Mouse (Mus musculus) right cerebral cortex, postnatal 25 days (tissue): Measurements from ENCODE around the gene Ugcg.

Experiments used
- DNase-seq: peaks from one replicate; pipeline ENCODE4 v3.0.0; 2022

Gene Ugcg

GRCm38 (mm10) chr4:59190650-59191424 lies 1.8 kb downstream of the Ugcg start:
- no peak for DNase-seq

- DNase-seq, result no peak
These were observed 5.9 kb downstream of the Ugcg start for GRCm38 (mm10) chr4:59194731-59195496.

- DNase-seq, result no peak
These were observed 7.5 kb downstream of the Ugcg start for GRCm38 (mm10) chr4:59196346-59197077.

- no peak for DNase-seq
These were observed 8.0 kb downstream of the Ugcg start for GRCm38 (mm10) chr4:59197078-59197424.

GRCm38 (mm10) chr4:59197462-59197861 lies 8.4 kb downstream of the Ugcg start:
- no peak for DNase-seq

DNA sequence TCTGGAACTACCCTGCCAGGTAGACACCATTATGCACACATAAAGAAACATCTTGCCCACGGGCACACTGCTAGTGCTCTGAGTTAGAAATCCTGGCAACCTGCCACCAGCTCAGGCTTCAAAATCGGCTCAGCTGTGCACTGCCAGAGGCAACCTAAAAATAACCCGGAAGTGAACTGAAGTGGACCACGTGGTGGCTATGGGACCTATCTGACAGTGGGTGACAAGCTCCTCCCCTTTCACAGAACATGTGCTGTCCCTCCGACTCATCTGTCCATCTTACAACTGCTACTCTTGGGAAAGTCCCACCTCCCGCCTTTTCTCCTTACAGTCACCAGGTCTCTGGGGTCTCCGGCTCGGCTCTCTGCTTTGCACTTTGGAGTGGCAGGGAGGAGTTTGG lies 10.3 kb downstream of the Ugcg start:
- peak; percentile 25 for DNase-seq

DNA sequence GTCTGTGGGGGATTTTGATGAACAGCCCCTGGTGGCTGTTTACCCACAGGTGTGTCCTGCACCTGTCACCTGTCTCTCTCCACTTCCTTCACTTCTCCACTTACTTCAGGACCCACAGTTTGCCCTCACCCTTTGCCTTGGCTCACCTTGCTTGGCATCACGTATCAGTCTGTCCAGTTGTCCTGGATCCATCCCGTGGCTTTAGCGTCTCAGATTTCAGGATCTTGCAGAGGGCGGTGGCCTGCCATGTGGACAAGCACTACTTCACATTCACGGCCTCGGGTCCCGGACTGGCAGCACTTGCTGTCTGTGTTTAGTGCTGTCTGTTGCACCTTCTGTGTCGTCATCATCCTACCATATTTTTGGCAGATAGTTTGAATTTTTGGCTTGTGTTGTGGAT lies 10.7 kb downstream of the Ugcg start:
- DNase-seq, result no peak

- no peak for DNase-seq
These were observed 11.6 kb downstream of the Ugcg start for GRCm38 (mm10) chr4:59200636-59201035.

DNA sequence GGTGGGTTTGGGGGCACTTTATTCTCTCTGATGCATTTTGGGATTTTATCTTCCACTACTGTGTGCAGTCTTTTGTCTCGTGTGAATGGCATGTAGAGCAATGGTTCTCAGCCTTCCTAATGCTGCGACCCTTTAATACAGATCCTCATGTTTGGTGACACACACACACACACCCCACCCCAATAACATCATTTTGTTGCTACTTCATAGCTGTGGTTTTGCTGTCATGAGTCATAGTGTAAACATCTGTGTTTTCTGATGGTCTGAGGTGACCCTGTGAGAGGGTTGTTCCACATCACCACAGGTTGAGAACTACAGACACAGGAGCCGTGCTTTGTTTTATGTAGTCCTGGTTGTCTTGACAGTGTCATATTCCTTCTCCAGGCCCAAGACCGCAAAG lies 15.6 kb downstream of the Ugcg start:
- no peak for DNase-seq

GRCm38 (mm10) chr4:59205758-59206340 lies 16.8 kb downstream of the Ugcg start:
- DNase-seq, result no peak

GRCm38 (mm10) chr4:59206600-59206999 lies 17.5 kb downstream of the Ugcg start:
- no peak for DNase-seq

DNA sequence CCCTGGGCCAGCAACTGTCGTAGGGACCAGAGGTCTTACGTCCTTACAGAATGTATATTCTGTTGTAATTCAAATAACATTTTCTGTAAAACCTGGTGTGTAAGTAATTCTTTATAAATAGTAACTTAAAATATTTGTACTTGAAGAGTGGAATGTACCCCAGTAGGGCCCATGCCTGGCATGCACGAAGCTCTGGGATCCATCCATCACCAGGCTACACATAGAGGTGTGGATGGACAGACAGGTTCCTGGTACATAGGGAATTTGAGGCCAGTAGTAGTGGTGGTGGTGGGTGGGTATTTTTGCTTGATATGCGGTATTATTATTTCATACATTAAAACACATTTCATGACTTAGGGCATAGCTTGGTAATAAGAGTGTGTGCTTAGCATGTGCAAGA lies 19.6 kb downstream of the Ugcg start:
- DNase-seq, result no peak

DNA sequence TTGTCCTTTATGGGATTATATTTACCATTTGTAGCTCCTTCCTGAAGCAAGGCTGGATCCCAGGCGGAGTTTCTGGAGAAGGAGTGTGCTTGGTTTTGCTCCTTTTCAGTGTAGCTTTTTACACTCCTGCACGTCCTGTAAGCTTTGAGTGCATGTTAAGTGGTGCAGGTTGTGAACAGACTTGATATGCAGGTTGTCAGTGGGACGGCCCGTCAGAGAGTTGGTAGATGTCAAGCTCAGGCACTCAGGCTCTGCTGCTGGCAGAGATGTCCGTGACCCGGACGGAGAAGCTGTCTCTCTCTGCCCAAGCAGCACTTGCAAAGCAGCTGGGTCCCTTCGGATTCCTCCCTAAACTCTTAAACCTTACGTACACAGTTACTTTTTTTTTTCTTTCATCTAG lies 22.1 kb downstream of the Ugcg start:
- DNase-seq, result no peak

DNA sequence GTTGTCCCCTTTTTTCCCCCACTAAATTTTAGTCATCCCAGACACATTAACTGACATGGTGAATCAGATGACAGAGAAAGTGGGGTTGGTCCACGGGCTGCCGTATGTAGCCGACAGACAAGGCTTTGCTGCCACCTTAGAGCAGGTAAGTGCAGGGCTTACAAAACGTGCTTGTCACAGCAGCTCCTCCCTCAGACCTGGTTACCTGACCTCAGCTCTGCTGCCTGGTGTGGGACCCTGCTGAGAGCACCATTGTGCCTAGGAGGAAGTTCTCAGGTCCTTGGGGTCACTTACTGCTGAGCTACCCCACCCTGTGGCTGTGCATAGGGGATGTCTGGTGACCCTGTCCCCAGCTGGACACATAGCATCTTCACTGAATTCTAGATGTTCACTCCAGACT lies 24.8 kb downstream of the Ugcg start:
- DNase-seq, result no peak

DNA sequence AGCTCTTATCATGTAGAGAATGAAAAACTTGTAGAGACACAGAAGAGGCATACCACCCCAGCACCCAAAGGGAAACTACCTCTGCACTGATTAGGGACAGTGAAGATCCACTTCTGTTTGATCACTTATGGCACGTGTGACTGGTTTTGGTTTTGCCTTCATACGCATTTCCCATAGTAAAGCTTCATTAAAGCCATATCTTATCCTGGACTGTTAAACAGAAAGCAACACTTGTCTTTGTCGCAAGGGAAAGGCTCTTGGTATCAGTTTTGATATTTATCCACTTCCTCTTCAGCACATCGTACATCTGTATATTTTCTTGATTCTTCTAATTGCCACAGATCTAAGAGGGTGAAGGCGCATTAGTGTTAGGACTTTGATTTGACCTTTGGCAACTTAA lies 25.6 kb downstream of the Ugcg start:
- no peak for DNase-seq

- no peak for DNase-seq
These were observed 26.5 kb downstream of the Ugcg start for GRCm38 (mm10) chr4:59215585-59215984.

DNA sequence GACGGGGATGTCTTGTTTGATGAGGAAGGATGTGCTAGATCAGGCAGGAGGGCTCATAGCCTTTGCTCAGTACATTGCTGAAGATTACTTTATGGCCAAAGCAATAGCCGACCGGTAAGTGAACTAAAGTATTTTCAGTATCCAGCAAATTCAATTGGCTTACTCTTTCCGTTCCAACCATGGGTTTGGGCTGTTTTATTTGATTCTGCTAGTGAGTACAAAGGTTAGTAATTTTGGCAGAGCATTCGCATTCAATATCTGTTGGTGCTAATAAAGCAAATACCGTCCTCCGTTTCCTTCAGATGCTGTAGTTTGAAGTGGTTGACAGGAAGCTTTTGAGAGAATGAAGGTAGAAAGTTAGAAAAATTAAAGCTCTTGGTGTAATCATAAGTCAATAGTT lies 28.0 kb downstream of the Ugcg start:
- DNase-seq, result no peak

- DNase-seq, result no peak
These were observed 29.1 kb downstream of the Ugcg start for GRCm38 (mm10) chr4:59218154-59218553.

DNA sequence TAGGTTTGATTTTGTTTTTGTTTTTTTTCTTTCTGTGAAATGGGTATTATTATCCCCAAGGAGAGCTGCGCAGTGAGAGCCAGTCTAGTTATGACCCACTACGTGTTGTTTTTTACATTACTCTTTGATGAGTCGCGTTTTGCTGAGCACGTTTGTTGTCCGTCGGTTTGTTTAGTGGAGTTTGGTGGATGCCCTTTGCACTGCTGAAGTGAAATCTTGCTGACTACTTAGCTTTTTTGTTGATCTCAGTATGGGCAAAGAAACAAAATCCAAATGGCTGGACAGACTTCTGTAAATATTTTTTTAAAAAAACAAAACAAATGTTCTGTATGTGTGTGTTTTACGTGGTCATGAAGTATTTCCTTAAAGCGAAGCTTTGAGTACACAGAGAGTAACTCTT lies 33.2 kb downstream of the Ugcg start:
- DNase-seq, result no peak

DNA sequence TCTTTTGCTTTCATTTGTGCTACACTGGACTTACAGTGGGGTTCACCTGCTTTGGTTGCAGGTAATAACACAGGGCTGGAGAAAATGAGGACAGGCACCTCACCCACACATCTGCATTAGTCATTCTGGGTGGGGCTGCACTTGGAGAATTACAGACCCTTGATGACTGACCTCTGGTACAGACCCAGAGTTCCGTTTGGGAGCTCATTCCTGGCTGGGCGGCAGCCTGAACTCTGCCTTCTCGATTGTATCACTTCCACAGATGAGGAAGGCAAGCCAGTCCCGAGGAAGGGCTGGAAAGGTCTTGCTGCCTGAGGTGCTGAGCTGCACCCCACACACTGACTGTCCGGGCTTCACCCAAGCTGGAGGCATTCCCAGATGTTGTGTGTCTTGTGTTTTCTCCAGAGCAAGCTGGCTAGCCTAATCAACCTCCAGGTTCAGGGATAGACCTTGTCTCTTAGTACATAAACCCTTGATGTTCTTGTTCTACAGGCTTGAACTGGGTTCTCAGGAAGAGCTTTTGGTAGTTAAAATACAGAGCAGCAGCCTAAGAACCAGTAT lies 34.1 kb downstream of the Ugcg start:
- no peak for DNase-seq

GRCm38 (mm10) chr4:59224889-59225288 lies 35.8 kb downstream of the Ugcg start:
- DNase-seq, result no peak

DNA sequence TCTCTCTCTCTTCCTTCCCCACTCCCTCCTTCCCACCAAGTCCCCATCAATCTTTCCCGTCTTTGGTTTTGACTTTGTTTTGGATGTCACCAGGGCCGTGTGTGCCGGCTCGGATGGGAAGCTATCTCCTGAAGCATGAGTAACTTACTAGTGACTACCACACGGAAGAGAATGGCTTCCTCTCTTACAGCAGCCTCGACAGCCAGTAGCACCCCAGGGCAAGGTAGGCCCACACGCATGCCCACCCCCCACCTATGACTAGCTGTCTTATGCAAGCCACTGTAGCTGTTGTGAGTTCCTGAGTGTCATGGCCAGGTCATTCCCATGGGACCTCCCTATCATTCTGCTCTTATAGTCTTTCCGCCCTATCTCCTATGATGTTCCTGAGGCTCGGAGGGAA lies 38.0 kb downstream of the Ugcg start:
- no peak for DNase-seq

GRCm38 (mm10) chr4:59228951-59229350 lies 39.9 kb downstream of the Ugcg start:
- no peak for DNase-seq
